Mouse (Mus musculus) hindbrain, embryonic 13.5 days (tissue): ENCODE data around the gene Fes. TPM values are rescaled to one million over a fixed set of nuclear protein-coding genes. Genes with fewer than 3 reads are reported as not detected.

ENCODE experiments used
- ATAC-seq: fragments of 200-750 bp; cut with Nextera tagmentation; 2 replicates; pipeline ENCODE4 v1.8.0; 2017; ENCODE audit warnings: moderate TSS enrichment; ENCODE audit not compliant: low FRiP score
- H3K27ac ChIP-seq: fragments of 300-500 bp; sonication (generic); 2 replicates; pipeline ENCODE4 v1.5.1; 2015; ENCODE audit warnings: inconsistent platforms, mild to moderate bottlenecking, moderate library complexity
- H3K27me3 ChIP-seq: fragments of 300-500 bp; sonication (generic); 2 replicates; pipeline ENCODE4 v1.6.1; 2015; ENCODE audit warnings: mild to moderate bottlenecking, inconsistent platforms
- H3K36me3 ChIP-seq: fragments of 300-500 bp; sonication (generic); 2 replicates; pipeline ENCODE4 v1.6.1; 2015; ENCODE audit warnings: mild to moderate bottlenecking, inconsistent platforms
- H3K4me1 ChIP-seq: fragments of 300-500 bp; sonication (generic); replicated peaks from 2 replicates; pipeline ENCODE4 v1.6.1; 2015; ENCODE audit warnings: inconsistent platforms
- H3K4me2 ChIP-seq: fragments of 300-500 bp; sonication (generic); 2 replicates; pipeline ENCODE4 v1.6.1; 2015; ENCODE audit warnings: inconsistent platforms, mild to moderate bottlenecking, moderate library complexity
- H3K4me3 ChIP-seq: fragments of 300-500 bp; sonication (generic); 2 replicates; pipeline ENCODE4 v1.5.1; 2015; ENCODE audit warnings: mild to moderate bottlenecking, inconsistent platforms
- H3K9ac ChIP-seq: fragments of 300-500 bp; sonication (generic); 2 replicates; pipeline ENCODE4 v1.6.1; 2015; ENCODE audit warnings: mild to moderate bottlenecking, inconsistent platforms
- H3K9me3 ChIP-seq: fragments of 300-500 bp; sonication (generic); 2 replicates; pipeline ENCODE4 v1.6.1; 2016; ENCODE audit warnings: inconsistent platforms
- WGBS: fragments of 180-500 bp; shearing (Covaris S2); methylation state at CpG from one replicate; pipeline ENCODE4 v1.1.7; 2015; 5-methylcytosine and 5-hydroxymethylcytosine counted together
- polyA plus RNA-seq: library from polyadenylated mRNA; unstranded; fragments of >200 nt; fragmentation: Nextera tagmentation; extraction: Ambion mirVana; gene quantifications from 2 replicates; pipeline ENCODE4 v1.2.1, GENCODE M21; 2015

The Fes gene
- polyA plus RNA-seq, 1 experiment from 2014 or later: 6.1 TPM

GRCm38 (mm10) chr7:80386235-80386930 lies 1.4 kb downstream of the Fes start:
- Histone ChIP-seq H3K4me3 (0 out of 2 replicates have a peak overlapping the region, but pooled peaks have one; percentile 16), H3K4me1 (peaks cover 25% of the 10 kb centered on the region), H3K36me3 (peaks cover 17% of the 10 kb centered on the region), H3K27ac (no peak overlapping the region), H3K9me3 (no peaks in the 10 kb centered on the region), H3K9ac (no peak overlapping the region), H3K27me3 (peaks cover 25% of the 10 kb centered on the region), H3K4me2 (peak overlapping the region; percentile 37)
- WGBS: 36% methylated on average over 18 of the region's 18 CpGs
- peak; percentile 44; the same call in 1 of the 2 replicates for ATAC-seq

DNA sequence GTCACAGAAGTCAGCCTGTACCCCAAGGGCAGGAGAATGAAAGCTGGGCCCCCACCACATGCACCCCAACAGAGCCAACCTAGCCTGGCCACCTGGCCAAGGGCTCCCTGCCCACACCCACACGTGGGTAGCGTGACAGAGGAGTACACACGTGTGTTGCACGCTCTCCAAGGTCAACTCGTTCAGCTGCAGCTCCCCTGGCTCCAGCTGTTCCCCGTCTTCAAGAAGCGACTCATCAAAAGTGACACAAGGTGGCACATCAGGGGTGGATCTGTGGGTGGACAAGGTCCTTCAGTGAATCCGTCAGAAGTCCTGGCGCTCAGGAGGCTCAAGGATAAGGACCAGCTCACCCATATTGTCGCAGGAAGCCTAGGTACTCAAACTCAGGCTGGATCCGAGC lies 4.8 kb downstream of the Fes start:
- Histone ChIP-seq H3K27ac (no peak overlapping the region), H3K36me3 (0 out of 2 replicates have a peak, but pooled peaks cover 4% of the 10 kb centered on the region), H3K9me3 (no peaks in the 10 kb centered on the region), H3K27me3 (peaks cover 25% of the 10 kb centered on the region), H3K4me2 (no peak overlapping the region), H3K4me1 (peaks cover 21% of the 10 kb centered on the region), H3K9ac (no peak overlapping the region), H3K4me3 (no peak overlapping the region)
- WGBS: 67% methylated on average over 11 of the region's 11 CpGs
- ATAC-seq: no peak

GRCm38 (mm10) chr7:80379531-80379930 lies 8.2 kb downstream of the Fes start:
- Histone ChIP-seq H3K4me3 (no peak overlapping the region), H3K9me3 (no peaks in the 10 kb centered on the region), H3K4me2 (no peak overlapping the region), H3K4me1 (peaks cover 12% of the 10 kb centered on the region), H3K36me3 (0 out of 2 replicates have a peak, but pooled peaks cover 4% of the 10 kb centered on the region), H3K27me3 (peaks cover 13% of the 10 kb centered on the region; the same call in 1 of the 2 replicates), H3K27ac (no peak overlapping the region), H3K9ac (no peak overlapping the region)
- WGBS: 56% methylated on average over 13 of the region's 13 CpGs
- no peak for ATAC-seq

DNA sequence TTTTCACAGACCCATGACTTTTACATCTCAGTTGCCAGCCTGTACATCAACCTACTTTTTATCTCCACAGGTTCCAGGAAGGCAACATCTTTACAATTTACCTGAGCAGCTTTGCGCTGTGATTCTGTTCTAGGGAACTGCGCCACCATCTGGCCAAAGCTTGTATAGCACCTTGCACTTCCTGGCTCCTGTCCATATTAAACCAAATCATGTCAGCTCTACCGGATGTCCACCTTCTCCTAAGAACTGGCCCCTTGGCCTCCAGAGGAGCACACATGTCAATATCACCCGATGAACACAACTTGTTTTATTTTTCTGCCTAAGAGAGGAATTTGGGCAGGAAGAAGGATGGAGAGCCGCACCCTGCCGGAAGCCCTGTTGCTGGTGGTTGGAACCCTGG lies 10.3 kb downstream of the Fes start:
- peaks cover 10% of the 10 kb centered on the region for H3K4me1 ChIP-seq
- H3K9me3 ChIP-seq: no peaks in the 10 kb centered on the region
- H3K27ac ChIP-seq: no peak overlapping the region
- H3K27me3 ChIP-seq: peaks cover 7% of the 10 kb centered on the region; the same call in 1 of the 2 replicates
- WGBS: 33% methylated on average over 6 of the region's 6 CpGs
- H3K36me3 ChIP-seq: 0 out of 2 replicates have a peak, but pooled peaks cover 4% of the 10 kb centered on the region
- H3K4me3 ChIP-seq: no peak overlapping the region
- no peak for ATAC-seq
- no peak overlapping the region for H3K9ac ChIP-seq
- no peak overlapping the region for H3K4me2 ChIP-seq

GRCm38 (mm10) chr7:80376192-80376591 lies 11.6 kb downstream of the Fes start:
- Histone ChIP-seq H3K27me3 (no peaks in the 10 kb centered on the region), H3K4me3 (no peak overlapping the region), H3K27ac (no peak overlapping the region), H3K4me2 (no peak overlapping the region), H3K36me3 (0 out of 2 replicates have a peak, but pooled peaks cover 4% of the 10 kb centered on the region), H3K4me1 (peaks cover 5% of the 10 kb centered on the region; the same call in 1 of the 2 replicates), H3K9ac (no peak overlapping the region), H3K9me3 (no peaks in the 10 kb centered on the region)
- no peak for ATAC-seq
- WGBS: 57% methylated on average over 10 of the region's 10 CpGs

GRCm38 (mm10) chr7:80375376-80376039 lies 12.2 kb downstream of the Fes start:
- Histone ChIP-seq H3K4me1 (peaks cover 5% of the 10 kb centered on the region; the same call in 1 of the 2 replicates), H3K9ac (no peak overlapping the region), H3K4me3 (no peak overlapping the region), H3K9me3 (no peaks in the 10 kb centered on the region), H3K27me3 (no peaks in the 10 kb centered on the region), H3K27ac (no peak overlapping the region), H3K4me2 (no peak overlapping the region), H3K36me3 (0 out of 2 replicates have a peak, but pooled peaks cover 4% of the 10 kb centered on the region)
- ATAC-seq: no peak
- 90% methylated on average over 9 of the region's 9 CpGs for WGBS

GRCm38 (mm10) chr7:80374733-80375132 lies 13.0 kb downstream of the Fes start:
- Histone ChIP-seq H3K4me1 (peaks cover 11% of the 10 kb centered on the region), H3K36me3 (0 out of 2 replicates have a peak, but pooled peaks cover 4% of the 10 kb centered on the region), H3K27me3 (no peaks in the 10 kb centered on the region), H3K9ac (no peak overlapping the region), H3K27ac (no peak overlapping the region), H3K4me3 (no peak overlapping the region), H3K4me2 (no peak overlapping the region), H3K9me3 (no peaks in the 10 kb centered on the region)
- WGBS: 94% methylated on average over 3 of the region's 3 CpGs
- ATAC-seq: no peak

DNA sequence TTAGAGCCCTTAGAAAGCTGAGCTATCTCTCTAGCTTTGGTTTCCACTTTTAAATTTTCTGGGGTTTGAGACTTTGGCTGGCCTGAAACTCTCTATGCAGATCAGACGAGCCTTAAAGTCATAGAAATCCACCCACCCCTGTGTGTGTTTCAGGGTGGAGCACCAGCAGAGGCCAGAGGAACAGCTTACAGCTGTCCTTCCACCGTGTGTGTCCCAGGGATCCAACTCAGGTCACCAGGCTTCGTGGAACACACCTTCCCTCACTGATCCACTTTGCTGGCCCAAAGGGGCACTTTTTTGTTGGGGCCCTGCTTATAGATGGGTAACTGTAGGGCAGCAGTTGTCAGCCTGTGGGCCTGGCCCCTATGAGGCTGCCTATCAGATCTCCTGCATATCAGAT lies 13.5 kb downstream of the Fes start:
- no peak overlapping the region for H3K27ac ChIP-seq
- no peaks in the 10 kb centered on the region for H3K9me3 ChIP-seq
- 64% methylated on average over 3 of the region's 3 CpGs for WGBS
- H3K27me3 ChIP-seq: no peaks in the 10 kb centered on the region
- 0 out of 2 replicates have a peak, but pooled peaks cover 4% of the 10 kb centered on the region for H3K36me3 ChIP-seq
- H3K4me1 ChIP-seq: peaks cover 16% of the 10 kb centered on the region
- no peak overlapping the region for H3K4me3 ChIP-seq
- no peak overlapping the region for H3K4me2 ChIP-seq
- no peak for ATAC-seq
- no peak overlapping the region for H3K9ac ChIP-seq

DNA sequence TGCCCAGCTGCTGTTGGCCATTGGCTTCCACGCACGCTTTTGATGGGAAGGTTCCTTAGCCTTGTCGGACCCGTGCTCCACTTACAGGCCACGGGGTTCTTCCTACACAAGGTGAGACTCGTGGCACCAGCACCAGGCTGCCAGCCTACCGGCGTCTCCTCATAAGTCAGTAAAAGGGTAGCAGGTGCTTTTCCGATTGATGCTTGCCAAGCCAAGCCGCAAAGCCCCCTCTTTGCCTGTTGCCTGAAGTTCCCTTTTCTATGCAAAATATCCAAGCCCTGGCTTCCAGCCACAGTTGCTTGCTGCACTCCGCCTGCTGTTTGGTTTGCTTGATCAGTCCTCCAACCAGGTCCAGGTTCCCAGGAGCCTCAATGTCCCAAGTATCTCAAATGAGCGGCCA lies 13.9 kb downstream of the Fes start:
- H3K9ac ChIP-seq: no peak overlapping the region
- no peaks in the 10 kb centered on the region for H3K9me3 ChIP-seq
- no peak for ATAC-seq
- H3K36me3 ChIP-seq: 0 out of 2 replicates have a peak, but pooled peaks cover 4% of the 10 kb centered on the region
- WGBS: 78% methylated on average over 12 of the region's 12 CpGs
- no peak overlapping the region for H3K4me3 ChIP-seq
- H3K27me3 ChIP-seq: no peaks in the 10 kb centered on the region
- H3K27ac ChIP-seq: no peak overlapping the region
- H3K4me1 ChIP-seq: peaks cover 20% of the 10 kb centered on the region
- no peak overlapping the region for H3K4me2 ChIP-seq

- Histone ChIP-seq H3K4me3 (no peak overlapping the region), H3K4me2 (no peak overlapping the region), H3K27ac (no peak overlapping the region), H3K9me3 (no peaks in the 10 kb centered on the region), H3K4me1 (peaks cover 24% of the 10 kb centered on the region), H3K36me3 (peaks cover 3% of the 10 kb centered on the region), H3K9ac (no peak overlapping the region), H3K27me3 (no peaks in the 10 kb centered on the region)
- WGBS: 88% methylated on average over 4 of the region's 4 CpGs
- ATAC-seq: no peak
These were observed 14.4 kb downstream of the Fes start for GRCm38 (mm10) chr7:80373352-80373751.

DNA sequence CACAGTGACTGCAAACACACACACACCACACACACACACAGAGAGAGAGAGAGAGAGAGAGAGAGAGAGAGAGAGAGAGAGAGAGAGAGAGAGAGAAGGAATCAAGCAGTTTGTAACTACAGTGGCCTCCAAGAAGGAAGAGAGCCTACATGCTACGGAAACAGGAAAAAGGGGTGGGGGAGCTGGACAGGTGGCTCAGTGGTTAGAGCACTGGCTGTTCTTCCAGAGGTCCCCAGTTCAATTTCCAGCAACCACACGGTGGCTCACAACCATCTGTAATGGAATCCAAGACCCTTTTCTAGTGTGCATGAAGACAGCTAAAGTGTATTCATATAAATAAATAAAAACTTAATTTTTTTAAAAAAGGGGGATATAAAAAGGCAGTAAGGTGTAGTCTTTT lies 15.1 kb downstream of the Fes start:
- H3K27ac ChIP-seq: no peak overlapping the region
- WGBS: 61% methylated on average over 2 of the region's 2 CpGs

DNA sequence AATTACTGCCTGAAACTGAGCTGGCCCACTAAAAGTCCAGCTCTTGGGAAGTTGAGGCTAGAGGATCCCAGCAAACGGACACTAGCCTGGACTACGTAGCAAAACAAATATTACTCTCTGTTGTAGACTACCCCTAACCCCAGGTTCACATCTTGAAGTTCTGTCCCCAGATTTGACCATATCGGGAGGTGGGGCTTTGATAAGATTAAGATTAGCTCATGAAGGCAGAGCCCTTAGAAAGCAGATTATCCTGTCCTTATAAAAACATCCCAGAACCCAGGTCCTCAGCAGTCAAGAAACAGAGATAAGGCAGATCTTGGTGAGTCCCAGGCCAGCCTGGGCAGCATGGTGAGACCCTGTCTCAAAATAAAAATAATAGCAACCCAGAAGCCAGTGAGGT lies 15.6 kb downstream of the Fes start:
- no peak overlapping the region for H3K4me3 ChIP-seq
- H3K9me3 ChIP-seq: no peaks in the 10 kb centered on the region
- no peak overlapping the region for H3K27ac ChIP-seq
- no peak overlapping the region for H3K9ac ChIP-seq
- no peak for ATAC-seq
- 87% methylated on average over 3 of the region's 3 CpGs for WGBS
- peaks cover 24% of the 10 kb centered on the region for H3K4me1 ChIP-seq
- no peaks in the 10 kb centered on the region for H3K27me3 ChIP-seq
- H3K4me2 ChIP-seq: no peak overlapping the region
- peaks cover 15% of the 10 kb centered on the region for H3K36me3 ChIP-seq

More for the DNA sequence above, 15.1 kb downstream of the Fes start:
- H3K36me3 ChIP-seq: peaks cover 10% of the 10 kb centered on the region
- no peaks in the 10 kb centered on the region for H3K9me3 ChIP-seq
- H3K9ac ChIP-seq: no peak overlapping the region
- H3K4me3 ChIP-seq: no peak overlapping the region
- H3K27me3 ChIP-seq: no peaks in the 10 kb centered on the region
- peaks cover 24% of the 10 kb centered on the region for H3K4me1 ChIP-seq
- no peak overlapping the region for H3K4me2 ChIP-seq
- no peak for ATAC-seq
